Mouse (Mus musculus) embryonic facial prominence, embryonic 13.5 days (tissue): Measurements from ENCODE around the gene Tyw3. TPM values are rescaled to one million over a fixed set of nuclear protein-coding genes. Genes with fewer than 3 reads are reported as not detected.
"Not testable (repeated sequence)": the region's sequence is repeated elsewhere in the genome, so short reads cannot be mapped to it uniquely, and the experiment has no call there.

Source experiments
- ATAC-seq: fragments of 200-750 bp; cut with Nextera tagmentation; 2 replicates; pipeline ENCODE4 v1.8.0; 2017; ENCODE audit warnings: low read depth; ENCODE audit not compliant: insufficient number of reproducible peaks, insufficient read depth, low FRiP score, low TSS enrichment
- H3K27ac ChIP-seq: fragments of 300-500 bp; sonication (generic); 2 replicates; pipeline ENCODE4 v1.5.1; 2015; ENCODE audit warnings: moderate library complexity, mild to moderate bottlenecking, inconsistent platforms
- H3K27me3 ChIP-seq: fragments of 300-500 bp; sonication (generic); 2 replicates; pipeline ENCODE4 v1.6.1; 2015; ENCODE audit warnings: mild to moderate bottlenecking, inconsistent platforms
- H3K36me3 ChIP-seq: fragments of 300-500 bp; sonication (generic); 2 replicates; pipeline ENCODE4 v1.6.1; 2015; ENCODE audit warnings: mild to moderate bottlenecking, inconsistent platforms
- H3K4me1 ChIP-seq: fragments of 300-500 bp; sonication (generic); 2 replicates; pipeline ENCODE4 v1.6.1; 2015; ENCODE audit warnings: inconsistent platforms
- H3K4me2 ChIP-seq: fragments of 300-500 bp; sonication (generic); 2 replicates; pipeline ENCODE4 v1.6.1; 2015; ENCODE audit warnings: moderate library complexity, mild to moderate bottlenecking, inconsistent platforms
- H3K4me3 ChIP-seq: fragments of 300-500 bp; sonication (generic); 2 replicates; pipeline ENCODE4 v1.5.1; 2015; ENCODE audit warnings: mild to moderate bottlenecking, inconsistent platforms
- H3K9ac ChIP-seq: fragments of 300-500 bp; sonication (generic); 2 replicates; pipeline ENCODE4 v1.6.1; 2015; ENCODE audit warnings: mild to moderate bottlenecking, inconsistent platforms
- H3K9me3 ChIP-seq: fragments of 300-500 bp; sonication (generic); 2 replicates; pipeline ENCODE4 v1.6.1; 2016; ENCODE audit warnings: inconsistent platforms
- WGBS: fragments of 180-500 bp; shearing (Covaris S2); methylation state at CpG from one replicate; pipeline ENCODE4 v1.1.7; 2015; ENCODE audit warnings: mixed read lengths; 5-methylcytosine and 5-hydroxymethylcytosine counted together
- polyA plus RNA-seq: library from polyadenylated mRNA; unstranded; fragments of >200 nt; fragmentation: Nextera tagmentation; extraction: Ambion mirVana; gene quantifications from 2 replicates; pipeline ENCODE4 v1.2.1, GENCODE M21; 2015

Gene Tyw3
- polyA plus RNA-seq, result 16.7 and 19.8 TPM in 2 replicates

GRCm38 (mm10) chr3:154596934-154597554 is at the start of gene Tyw3:
Gene Tyw3 (minus strand): TSS chr3:154597104.
- peaks cover 8% of the 10 kb centered on the region; the same call in 1 of the 2 replicates for H3K4me1 ChIP-seq
- H3K9ac ChIP-seq, result peak within 1 kb of the TSS; percentile 88
- peak within 1 kb of the TSS; percentile 88 for H3K4me3 ChIP-seq
- peak within 1 kb of the TSS; percentile 98 for H3K27ac ChIP-seq
- H3K9me3 ChIP-seq, result no peaks in the 10 kb centered on the region
- no peaks in the 10 kb centered on the region for H3K27me3 ChIP-seq
- peaks cover 23% of the 10 kb centered on the region for H3K36me3 ChIP-seq
- ATAC-seq, result peak; percentile 96
- under 1% methylated on average over 38 of the region's 38 CpGs for whole genome bisulfite sequencing
- H3K4me2 ChIP-seq, result peak within 1 kb of the TSS; percentile 73

GRCm38 (mm10) chr3:154633091-154633490 is 36.2 kb upstream of the Tyw3 start:
- H3K27ac ChIP-seq, result no peak overlapping the region
- ATAC-seq, result no peak

GRCm38 (mm10) chr3:154631281-154631680 is 34.4 kb upstream of the Tyw3 start:
- H3K9ac ChIP-seq, H3K4me3 ChIP-seq: not testable (repeated sequence)

More at GRCm38 (mm10) chr3:154633091-154633490, 36.2 kb upstream of the Tyw3 start:
- H3K9ac ChIP-seq, result no peak overlapping the region
- 0 out of 2 replicates have a peak, but pooled peaks cover 4% of the 10 kb centered on the region for H3K4me1 ChIP-seq
- H3K9me3 ChIP-seq, result no peaks in the 10 kb centered on the region
- H3K27me3 ChIP-seq, result no peaks in the 10 kb centered on the region
- no peak overlapping the region for H3K4me3 ChIP-seq
- no peaks in the 10 kb centered on the region for H3K36me3 ChIP-seq
- 75% methylated on average over 5 of the region's 5 CpGs for WGBS
- H3K4me2 ChIP-seq, result no peak overlapping the region

GRCm38 (mm10) chr3:154628284-154628683 is 31.4 kb upstream of the Tyw3 start:
- no peak overlapping the region for H3K9ac ChIP-seq
- H3K4me2 ChIP-seq, result no peak overlapping the region
- no peak overlapping the region for H3K4me3 ChIP-seq
- H3K27ac ChIP-seq, result no peak overlapping the region
- H3K27me3 ChIP-seq, result no peaks in the 10 kb centered on the region
- peak; percentile 77; the same call in 1 of the 2 replicates for ATAC-seq
- H3K36me3 ChIP-seq, result peaks cover 8% of the 10 kb centered on the region; the same call in 1 of the 2 replicates
- no peaks in the 10 kb centered on the region for H3K9me3 ChIP-seq
- peaks cover 4% of the 10 kb centered on the region; the same call in 1 of the 2 replicates for H3K4me1 ChIP-seq

More at GRCm38 (mm10) chr3:154631281-154631680, 34.4 kb upstream of the Tyw3 start:
- not testable (repeated sequence) for ATAC-seq, H3K27me3 ChIP-seq, H3K9me3 ChIP-seq, H3K4me1 ChIP-seq, H3K36me3 ChIP-seq, H3K4me2 ChIP-seq, H3K27ac ChIP-seq
- 74% methylated on average over 2 of the region's 2 CpGs for WGBS

- H3K36me3 ChIP-seq, result peaks cover 25% of the 10 kb centered on the region
- ATAC-seq, result no peak
These were observed 19.2 kb upstream of the Tyw3 start for GRCm38 (mm10) chr3:154616106-154616505.

GRCm38 (mm10) chr3:154615304-154615703 is 18.4 kb upstream of the Tyw3 start:
- H3K27me3 ChIP-seq, result no peaks in the 10 kb centered on the region
- peaks cover 33% of the 10 kb centered on the region for H3K36me3 ChIP-seq
- ATAC-seq, result no peak
- H3K4me2 ChIP-seq, result no peak overlapping the region
- H3K4me1 ChIP-seq, result no peaks in the 10 kb centered on the region
- 83% methylated on average over 7 of the region's 7 CpGs for WGBS
- no peaks in the 10 kb centered on the region for H3K9me3 ChIP-seq
- no peak overlapping the region for H3K27ac ChIP-seq
- H3K4me3 ChIP-seq, result no peak overlapping the region
- no peak overlapping the region for H3K9ac ChIP-seq

More at GRCm38 (mm10) chr3:154616106-154616505, 19.2 kb upstream of the Tyw3 start:
- Histone ChIP-seq H3K9ac (no peak overlapping the region), H3K4me1 (no peaks in the 10 kb centered on the region), H3K27ac (no peak overlapping the region), H3K27me3 (no peaks in the 10 kb centered on the region), H3K4me3 (no peak overlapping the region), H3K4me2 (no peak overlapping the region), H3K9me3 (no peaks in the 10 kb centered on the region)
- 86% methylated on average over 4 of the region's 4 CpGs for WGBS

GRCm38 (mm10) chr3:154614771-154615170 is 17.9 kb upstream of the Tyw3 start:
- Histone ChIP-seq H3K4me2 (no peak overlapping the region), H3K27me3 (no peaks in the 10 kb centered on the region), H3K4me1 (no peaks in the 10 kb centered on the region), H3K36me3 (peaks cover 35% of the 10 kb centered on the region), H3K27ac (no peak overlapping the region), H3K9me3 (no peaks in the 10 kb centered on the region), H3K9ac (no peak overlapping the region), H3K4me3 (no peak overlapping the region)
- WGBS, result 87% methylated on average over 8 of the region's 8 CpGs
- no peak for ATAC-seq

- Histone ChIP-seq H3K4me3 (no peak overlapping the region), H3K9ac (no peak overlapping the region), H3K27me3 (no peaks in the 10 kb centered on the region), H3K27ac (no peak overlapping the region), H3K4me1 (no peaks in the 10 kb centered on the region), H3K9me3 (no peaks in the 10 kb centered on the region), H3K36me3 (peaks cover 44% of the 10 kb centered on the region), H3K4me2 (no peak overlapping the region)
- no peak for ATAC-seq
- 79% methylated on average over 3 of the region's 3 CpGs for WGBS
These were observed 15.0 kb upstream of the Tyw3 start for GRCm38 (mm10) chr3:154611888-154612287.

- no peak overlapping the region for H3K27ac ChIP-seq
- 69% methylated on average over 1 of the region's 1 CpGs for WGBS
- H3K4me1 ChIP-seq, result no peaks in the 10 kb centered on the region
- H3K4me2 ChIP-seq, result no peak overlapping the region
- H3K4me3 ChIP-seq, result no peak overlapping the region
- no peaks in the 10 kb centered on the region for H3K9me3 ChIP-seq
- peaks cover 48% of the 10 kb centered on the region for H3K36me3 ChIP-seq
- no peak for ATAC-seq
- no peaks in the 10 kb centered on the region for H3K27me3 ChIP-seq
- H3K9ac ChIP-seq, result no peak overlapping the region
These were observed 11.0 kb upstream of the Tyw3 start for GRCm38 (mm10) chr3:154607896-154608295.

GRCm38 (mm10) chr3:154604871-154605270 is 8.0 kb upstream of the Tyw3 start:
- Histone ChIP-seq H3K4me1 (no peaks in the 10 kb centered on the region), H3K9me3 (no peaks in the 10 kb centered on the region), H3K27ac (no peak overlapping the region), H3K36me3 (peaks cover 26% of the 10 kb centered on the region), H3K27me3 (no peaks in the 10 kb centered on the region), H3K4me3 (no peak overlapping the region), H3K4me2 (no peak overlapping the region), H3K9ac (no peak overlapping the region)
- WGBS, result 76% methylated on average over 5 of the region's 5 CpGs
- no peak for ATAC-seq

GRCm38 (mm10) chr3:154602141-154602540 is 5.2 kb upstream of the Tyw3 start:
- no peaks in the 10 kb centered on the region for H3K9me3 ChIP-seq
- H3K27ac ChIP-seq, result no peak overlapping the region
- H3K9ac ChIP-seq, result no peak overlapping the region
- H3K4me3 ChIP-seq, result no peak overlapping the region
- H3K36me3 ChIP-seq, result peaks cover 15% of the 10 kb centered on the region
- no peaks in the 10 kb centered on the region for H3K27me3 ChIP-seq
- no peak overlapping the region for H3K4me2 ChIP-seq
- H3K4me1 ChIP-seq, result peaks cover 3% of the 10 kb centered on the region; the same call in 1 of the 2 replicates
- no peak for ATAC-seq

GRCm38 (mm10) chr3:154597561-154597960 is 657 bp upstream of the Tyw3 start:
- H3K9me3 ChIP-seq, result no peaks in the 10 kb centered on the region
- 24% methylated on average over 7 of the region's 7 CpGs for WGBS
- peak overlapping the region; percentile 88 for H3K4me3 ChIP-seq
- no peaks in the 10 kb centered on the region for H3K27me3 ChIP-seq
- H3K4me2 ChIP-seq, result peak overlapping the region; percentile 73
- H3K4me1 ChIP-seq, result peaks cover 8% of the 10 kb centered on the region; the same call in 1 of the 2 replicates
- peaks cover 18% of the 10 kb centered on the region for H3K36me3 ChIP-seq
- H3K9ac ChIP-seq, result peak overlapping the region; percentile 88
- peak overlapping the region; percentile 98 for H3K27ac ChIP-seq
- no peak for ATAC-seq
